Mouse (Mus musculus) left cerebral cortex, adult 18-20 months (tissue): Measurements from ENCODE around the gene Gm29049. TPM values are rescaled to one million over a fixed set of nuclear protein-coding genes. Genes with fewer than 3 reads are reported as not detected.
"Not testable (repeated sequence)": the region's sequence is repeated elsewhere in the genome, so short reads cannot be mapped to it uniquely, and the experiment has no call there.

Experiments used
- DNase-seq, 2 experiments: peaks; one replicate each; pipeline ENCODE4 v3.0.0; 2021 to 2022; ENCODE audit warnings: low spot score in 2 of 2, mixed read lengths in 1 of 2
- long read RNA-seq, 2 experiments: library from polyadenylated mRNA; stranded (forward); transcript quantifications; one replicate each; pipeline ENCODE4 v2.0.0; 2021
- total RNA-seq, 2 experiments: library from RNA; stranded (reverse); gene quantifications; 2 replicates each; pipeline ENCODE4 v1.2.3; 2021

Gm29049 gene
- not detected for total RNA-seq
- long read RNA-seq, experiment 1 = 0 reads
- long read RNA-seq, experiment 2 = 0 reads

DNA sequence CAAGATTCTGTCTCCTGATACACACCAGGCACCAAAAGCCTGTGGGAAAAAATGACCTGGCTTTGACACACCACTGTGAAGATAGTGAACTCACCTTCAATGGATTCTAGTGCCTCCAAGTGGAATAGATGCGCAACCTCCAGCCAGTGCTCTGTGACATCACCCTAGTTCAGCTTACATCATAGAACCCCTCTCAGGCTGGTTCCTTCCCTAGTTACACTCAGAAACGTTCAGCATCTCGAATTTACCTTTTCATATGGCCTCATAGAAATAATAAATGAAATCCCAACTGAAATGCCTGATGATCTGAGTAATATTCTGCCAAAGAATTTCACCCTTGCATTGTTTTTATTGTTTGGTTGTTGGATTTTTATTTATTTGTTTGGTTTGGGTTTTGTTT, at the start of gene Gm29049:
Gene Gm29049 (minus strand): TSS at position 101 of the 400 bp plus-strand sequence.
- DNase-seq = not testable (repeated sequence)

Other genes starting within 250 kb of the Gm29049 start
- not detected for gene Gm20825, start 74.3 kb upstream of the Gm29049 start, total RNA-seq